Mouse (Mus musculus): ENCODE measurements around the gene Ntm.
A peak's percentile ranks its signal among the peaks of the same experiment; 100 is the strongest.

The Ntm gene

DNA sequence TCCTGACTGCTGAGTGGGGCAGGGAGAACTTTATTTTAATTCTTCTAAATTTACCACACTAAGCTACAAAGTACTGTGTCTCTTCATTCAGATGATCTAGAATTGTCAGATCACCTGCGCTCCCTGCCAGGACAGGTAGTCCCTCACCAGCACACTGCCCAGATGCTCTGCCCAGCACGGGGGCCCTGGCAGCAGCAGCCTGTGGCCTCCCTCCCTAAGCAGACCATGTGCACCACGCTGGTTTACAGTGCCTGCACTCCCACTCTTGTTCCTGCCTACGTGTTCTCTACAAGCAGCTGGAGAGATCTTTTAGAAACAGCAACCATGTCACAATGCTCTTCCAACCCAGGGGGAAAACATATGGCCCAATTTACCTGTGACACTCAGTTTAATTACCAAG lies 490.7 kb downstream of the Ntm start:
- peak; percentile 21 for DNase-seq (ENCODE audit: low spot score)

DNA sequence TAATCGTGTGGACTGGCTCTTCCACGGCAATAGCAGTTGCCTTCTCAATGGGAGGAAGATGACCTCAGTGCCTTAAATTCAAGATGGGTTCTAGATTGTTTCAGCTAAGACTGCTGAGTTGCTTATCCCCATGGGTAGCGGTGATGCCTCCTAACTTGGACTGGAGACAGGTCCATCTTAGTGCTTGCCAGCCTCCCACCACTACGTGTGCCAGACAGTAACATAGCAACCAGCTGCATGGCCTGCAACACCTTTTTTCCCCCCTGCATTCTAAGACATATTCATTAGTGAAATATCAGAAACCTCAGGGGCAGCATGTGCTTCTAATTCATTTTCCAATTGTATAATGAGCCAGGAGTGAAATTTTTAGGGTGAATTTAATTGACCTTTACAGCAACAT lies 498.2 kb downstream of the Ntm start:
- DNase-seq (ENCODE audit: low spot score) = no peak

DNA sequence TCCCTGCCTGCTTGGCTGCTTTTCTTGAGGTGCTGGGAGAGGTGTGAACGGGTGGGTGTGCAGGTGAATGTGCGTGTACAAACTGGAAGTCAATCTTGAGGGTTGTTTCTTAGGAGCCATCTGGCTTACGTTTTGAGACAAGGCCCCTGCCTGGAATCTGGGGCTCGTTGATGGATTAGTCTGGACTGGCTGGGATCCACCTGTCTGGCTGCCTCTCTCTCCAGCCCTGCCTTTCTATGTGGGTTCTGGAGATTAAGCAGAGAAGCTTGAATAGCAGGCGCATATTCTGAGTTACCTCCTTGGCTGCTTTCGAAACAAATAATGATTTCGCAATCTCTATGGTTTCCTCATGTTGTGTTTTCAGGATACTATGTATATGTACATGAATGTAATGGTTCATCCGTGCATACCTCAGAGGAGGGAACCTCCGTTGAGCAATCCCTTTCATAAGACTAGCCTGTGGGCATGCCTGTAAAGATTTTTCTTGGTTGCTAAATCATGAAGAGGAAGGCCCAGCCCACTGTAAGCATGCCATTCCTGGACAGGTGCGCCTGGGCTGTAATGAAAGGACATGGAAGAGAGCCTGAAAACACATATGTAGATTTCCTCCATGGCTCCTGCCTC lies 499.9 kb downstream of the Ntm start:
- no peak for DNase-seq (ENCODE audit: low spot score)

DNA sequence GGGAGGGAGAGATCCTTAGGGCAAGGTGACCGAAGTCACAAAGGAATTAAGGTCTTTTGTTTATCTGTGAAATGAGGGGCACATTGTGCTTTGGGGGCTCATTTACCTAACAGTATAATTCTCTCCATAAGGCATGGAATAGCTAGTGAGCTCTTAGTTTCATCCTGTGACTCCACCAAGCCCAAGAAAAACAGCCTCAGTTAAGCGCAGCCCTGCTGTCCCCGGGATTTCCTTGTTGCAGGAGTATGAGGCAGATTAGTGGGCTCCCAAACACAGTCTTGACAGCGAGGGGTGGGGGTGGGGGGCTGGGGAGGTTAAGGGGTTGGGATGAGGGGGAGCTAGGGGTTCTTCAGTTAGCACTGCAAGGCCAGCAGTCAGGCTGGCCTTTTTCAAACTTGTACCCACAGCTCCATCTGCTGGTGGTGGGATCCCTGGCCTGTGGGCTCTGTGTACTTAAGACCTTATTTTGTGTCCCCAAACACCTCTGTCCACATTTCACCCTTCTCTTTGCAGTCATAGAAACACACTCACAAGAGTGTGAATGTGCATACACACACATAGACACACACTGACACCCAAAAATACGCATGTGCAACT lies 504.9 kb downstream of the Ntm start:
- peak; percentile 76 for DNase-seq (ENCODE audit: low spot score)

DNA sequence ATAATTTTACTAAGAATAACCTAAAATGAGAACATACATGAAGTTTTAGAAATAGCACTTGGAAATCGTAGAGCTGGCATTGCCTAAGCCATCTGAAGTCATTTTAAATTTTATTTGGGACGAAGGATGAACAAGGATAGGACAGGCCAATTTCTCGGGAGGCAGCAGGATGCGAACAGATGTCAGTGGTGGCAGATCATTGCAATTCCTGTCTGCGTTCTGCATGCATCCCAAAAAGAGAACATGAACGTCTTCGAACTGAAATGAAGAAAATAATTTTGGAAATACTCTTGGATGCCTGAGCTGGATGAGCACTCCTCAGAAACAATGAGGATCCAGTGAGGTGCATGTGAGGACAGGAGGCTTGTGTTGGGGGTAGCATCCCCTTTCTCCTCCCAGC lies 506.9 kb downstream of the Ntm start:
- no peak for DNase-seq (ENCODE audit: low spot score)

GRCm38 (mm10) chr9:29451232-29451631 lies 511.7 kb downstream of the Ntm start:
- DNase-seq (ENCODE audit: low spot score) = no peak

DNA sequence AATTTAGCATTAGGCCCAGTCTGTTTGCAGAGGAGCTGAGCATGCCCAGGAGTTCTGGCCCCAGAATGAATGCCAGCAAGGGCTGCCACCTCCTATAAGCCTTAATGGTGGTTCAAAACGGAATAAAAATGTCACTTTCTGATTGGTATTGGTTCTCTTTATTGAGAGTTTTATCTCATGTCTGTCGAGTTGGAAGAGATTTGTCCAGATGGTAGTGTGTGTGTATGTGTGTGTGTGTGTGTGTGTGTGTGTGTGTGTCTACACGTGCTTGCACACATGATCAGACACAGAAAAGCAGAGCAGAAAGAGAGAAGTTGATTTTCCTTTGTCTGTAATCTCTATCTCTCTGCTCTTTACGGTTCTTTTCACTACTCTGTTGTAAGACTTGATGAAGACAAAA lies 518.9 kb downstream of the Ntm start:
- no peak for DNase-seq (ENCODE audit: low spot score)

GRCm38 (mm10) chr9:29439401-29439800 lies 523.5 kb downstream of the Ntm start:
- no peak for DNase-seq (ENCODE audit: low spot score)

GRCm38 (mm10) chr9:29434611-29435010 lies 528.3 kb downstream of the Ntm start:
- DNase-seq (ENCODE audit: low spot score) = no peak

DNA sequence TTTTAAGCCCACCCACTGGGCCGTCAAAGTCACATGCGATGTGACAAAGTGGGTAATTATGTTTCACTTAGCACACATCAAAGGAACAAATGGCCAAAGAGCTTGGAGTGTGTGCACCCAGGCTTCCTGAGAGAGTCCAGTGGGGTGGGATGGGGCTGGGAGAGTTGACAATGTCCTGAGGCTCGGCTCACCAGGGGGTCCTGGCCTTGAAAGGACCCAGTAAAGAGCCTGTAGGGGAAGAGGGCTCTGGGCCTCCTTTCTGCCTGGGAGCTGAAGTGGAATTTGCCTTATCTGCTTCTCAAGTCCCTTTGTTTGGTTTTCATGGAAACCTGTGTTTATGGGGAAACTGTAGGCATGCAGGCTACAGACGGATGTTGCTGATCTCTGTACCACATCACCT lies 529.0 kb downstream of the Ntm start:
- no peak for DNase-seq (ENCODE audit: low spot score)

GRCm38 (mm10) chr9:29433156-29433555 lies 529.8 kb downstream of the Ntm start:
- DNase-seq (ENCODE audit: low spot score) = no peak

- DNase-seq (ENCODE audit: low spot score) = no peak
These were observed 531.4 kb downstream of the Ntm start for GRCm38 (mm10) chr9:29431590-29431989.

GRCm38 (mm10) chr9:29430189-29430588 lies 532.8 kb downstream of the Ntm start:
- no peak for DNase-seq (ENCODE audit: low spot score)

DNA sequence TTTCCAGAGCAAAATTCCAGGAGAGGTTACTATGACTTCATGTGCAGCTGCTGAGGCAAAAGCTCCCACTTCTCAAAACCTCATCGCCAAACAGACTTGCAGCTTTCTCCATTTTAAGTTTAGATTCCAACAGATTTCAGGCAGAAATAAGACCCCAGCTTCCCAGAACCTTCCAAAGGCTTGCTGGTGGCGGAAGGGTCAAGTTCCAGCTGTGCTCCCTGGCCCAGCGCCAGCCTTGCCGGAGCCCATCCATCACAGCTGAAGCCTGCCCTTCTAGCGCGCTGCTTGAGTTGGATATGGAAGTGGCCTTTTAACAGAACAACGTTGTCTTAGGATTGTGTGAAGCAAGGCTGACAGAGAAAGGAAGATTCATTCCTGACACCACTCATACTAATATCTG lies 534.6 kb downstream of the Ntm start:
- DNase-seq (ENCODE audit: low spot score) = no peak

DNA sequence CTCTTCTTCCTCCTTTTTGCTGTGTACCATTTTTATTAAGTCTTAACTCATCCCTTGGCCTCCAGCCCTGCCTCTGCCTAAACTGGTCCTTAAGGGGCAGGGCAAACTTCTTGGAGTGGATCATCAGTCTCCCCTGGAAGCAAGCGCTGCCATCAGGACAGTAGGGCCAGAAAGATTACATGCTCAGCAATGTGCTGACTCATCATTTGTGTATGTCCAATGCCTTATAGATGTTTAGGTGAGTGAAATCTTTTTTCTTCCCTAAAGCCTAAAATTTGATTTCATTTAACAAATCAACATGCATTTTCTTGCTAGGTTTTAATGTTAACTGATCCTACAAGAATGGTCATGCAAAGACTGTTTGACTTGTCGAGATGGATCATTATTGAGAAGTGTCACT lies 536.7 kb downstream of the Ntm start:
- no peak for DNase-seq (ENCODE audit: low spot score)

GRCm38 (mm10) chr9:29415578-29415977 lies 547.4 kb downstream of the Ntm start:
- no peak for DNase-seq (ENCODE audit: low spot score)

DNA sequence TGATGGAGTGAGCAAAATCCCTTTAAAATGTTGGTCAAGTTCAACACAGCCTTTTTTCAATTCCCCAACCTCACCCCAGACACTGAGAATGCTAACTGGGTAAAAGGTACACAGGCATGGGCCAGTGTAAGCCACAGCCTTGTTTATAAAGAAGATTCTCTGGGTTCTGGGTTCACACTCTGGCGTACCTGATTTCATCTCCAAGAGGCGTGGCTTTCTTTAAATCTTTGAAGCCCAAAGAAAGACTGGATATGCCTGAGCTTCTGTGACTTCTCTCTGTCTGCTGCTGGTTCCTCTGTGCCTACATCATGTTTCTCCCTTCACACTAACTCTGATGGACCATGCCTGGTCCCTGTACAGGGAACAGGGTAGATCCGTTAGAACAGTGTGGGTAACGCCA lies 549.8 kb downstream of the Ntm start:
- no peak for DNase-seq (ENCODE audit: low spot score)

DNA sequence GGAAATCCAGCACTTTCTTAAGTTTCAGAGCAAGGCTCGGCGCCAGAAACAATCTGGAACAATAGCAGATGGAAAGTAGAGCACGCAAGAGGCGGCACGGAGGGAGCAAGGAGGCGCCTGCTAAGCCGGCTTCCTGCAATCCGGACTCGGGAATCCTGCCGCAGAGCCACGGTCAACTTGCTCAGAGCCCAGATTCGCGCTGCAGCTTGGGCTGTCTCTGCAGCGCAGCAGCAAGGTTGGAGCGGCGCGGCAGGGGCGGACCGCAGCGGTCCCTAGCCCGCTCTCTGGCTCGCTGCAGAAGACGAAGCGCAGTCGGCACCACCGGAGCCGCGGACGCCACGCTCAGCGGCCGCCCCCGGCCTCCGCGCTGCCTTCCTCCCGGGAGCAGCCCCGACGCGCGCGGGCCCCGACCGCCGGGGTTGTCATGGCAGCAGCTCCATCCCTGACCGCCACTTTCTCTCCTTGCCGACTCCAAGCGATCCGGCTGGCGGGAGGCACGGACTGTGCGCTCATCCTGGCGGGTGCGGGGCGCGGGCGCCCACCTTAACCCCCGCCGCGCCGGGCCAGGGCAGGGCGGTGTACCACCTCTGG lies 550.7 kb downstream of the Ntm start:
- peak; percentile 36 for DNase-seq (ENCODE audit: low spot score)

GRCm38 (mm10) chr9:29411408-29412180 lies 551.3 kb downstream of the Ntm start:
- DNase-seq (ENCODE audit: low spot score) = peak; percentile 47

DNA sequence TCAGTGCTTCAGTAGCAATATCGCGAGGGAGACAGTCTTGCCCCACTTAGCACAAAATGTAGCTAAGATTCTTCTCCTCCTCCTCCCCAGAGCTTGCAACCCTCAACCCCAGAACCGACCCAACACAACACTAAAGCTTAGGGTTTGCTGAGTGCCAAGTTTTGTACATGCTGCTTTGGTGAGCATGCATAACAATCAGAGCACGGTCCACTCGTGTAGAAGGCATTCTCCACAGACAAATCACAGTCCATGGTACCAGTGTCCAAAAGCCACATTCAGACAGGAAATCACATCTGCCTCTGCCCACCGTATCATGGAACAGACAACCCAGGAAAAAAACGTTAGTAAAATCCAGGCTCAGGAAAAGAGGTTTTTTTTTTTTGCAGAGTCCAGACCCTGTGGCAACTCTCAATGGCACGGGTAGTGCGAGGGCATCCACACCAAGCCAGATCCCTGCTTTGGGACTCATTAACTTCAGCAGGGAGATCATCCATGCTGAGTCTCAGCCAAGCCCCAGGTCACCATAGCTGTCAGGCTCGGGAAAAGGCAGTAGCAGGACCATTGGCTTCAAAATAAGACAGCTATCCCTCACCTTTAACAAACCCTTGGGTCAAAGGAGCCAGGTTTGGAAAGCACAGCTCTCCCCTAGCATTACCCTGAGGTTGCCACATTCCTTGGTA lies 552.1 kb downstream of the Ntm start:
- no peak for DNase-seq (ENCODE audit: low spot score)

DNA sequence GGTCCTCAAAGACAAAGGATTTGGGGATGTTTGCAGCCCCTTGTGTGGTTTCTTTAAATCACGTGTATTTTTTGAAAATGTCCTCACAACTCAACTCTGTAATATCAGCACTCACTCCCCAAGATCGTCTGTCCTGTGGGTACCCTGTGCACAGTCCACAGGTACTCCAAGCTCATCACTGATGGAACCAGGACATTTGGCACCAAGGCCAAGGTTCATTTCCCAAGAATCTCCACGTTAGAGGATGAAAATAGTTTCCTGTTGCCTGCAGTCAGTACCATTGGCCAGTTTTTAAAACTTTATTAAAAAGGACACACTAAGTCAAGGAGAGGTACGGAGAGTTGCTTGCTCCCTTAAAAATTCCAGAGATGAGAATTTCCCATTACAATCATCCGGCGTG lies 552.7 kb downstream of the Ntm start:
- no peak for DNase-seq (ENCODE audit: low spot score)

DNA sequence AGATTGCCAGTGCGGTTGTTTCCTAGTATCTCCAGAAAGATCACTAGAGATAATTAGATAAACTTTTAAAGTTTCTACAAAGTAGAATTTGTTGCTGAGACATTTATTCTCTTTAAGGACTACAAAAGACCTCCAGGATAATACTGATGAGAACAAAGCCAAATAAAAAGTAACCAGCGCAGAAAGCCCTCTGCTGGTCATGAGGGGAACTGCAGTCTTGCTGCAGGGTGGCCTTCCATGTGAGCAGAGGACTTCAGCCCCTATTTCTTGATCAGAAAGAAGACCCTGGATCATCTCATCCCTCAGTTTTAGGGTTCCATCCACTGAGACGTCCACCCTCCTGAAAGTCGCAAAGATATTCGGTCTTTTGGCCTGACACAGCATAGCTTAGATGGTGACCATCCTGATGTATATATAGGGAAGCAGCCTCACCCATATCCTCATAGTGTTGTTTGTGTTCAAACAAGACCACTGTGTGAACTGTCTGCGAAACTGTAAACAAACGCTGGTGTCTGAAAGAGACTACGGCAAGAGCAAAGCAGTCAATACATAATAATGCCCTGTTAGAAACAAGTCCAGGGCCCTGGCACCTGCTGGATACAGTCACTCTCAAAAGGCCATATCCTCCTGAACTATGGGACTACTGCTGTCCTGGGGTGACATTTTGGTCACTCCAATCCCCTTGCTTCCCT lies 553.6 kb downstream of the Ntm start:
- peak; percentile 74 for DNase-seq (ENCODE audit: low spot score)

Measured in layer of hippocampus, adult 11-12 months (tissue).